Mouse (Mus musculus) spleen, postnatal 4 days (tissue): ENCODE data around the gene Kcp.

Experiments
- DNase-seq, 2 experiments: peaks; one replicate each; pipeline ENCODE4 v3.0.0; 2022; ENCODE audit warnings: low spot score in 2 of 2

Gene Kcp

GRCm38 (mm10) chr6:29523301-29524033 is 15.7 kb upstream of the Kcp start:
- DNase-seq, result no peak

- DNase-seq, result peak in 1 of 2 experiments; percentile 10
Observed at GRCm38 (mm10) chr6:29522626-29523300, 15.0 kb upstream of the Kcp start.

- peak; percentile 78 to 90 for DNase-seq
Observed at GRCm38 (mm10) chr6:29517139-29517538, 9.4 kb upstream of the Kcp start.

- peak in 1 of 2 experiments; percentile 15 for DNase-seq
Observed at GRCm38 (mm10) chr6:29513284-29513683, 5.5 kb upstream of the Kcp start.

- DNase-seq, result no peak
Observed at GRCm38 (mm10) chr6:29509086-29509485, 1.3 kb upstream of the Kcp start.

- DNase-seq, result no peak
Observed at GRCm38 (mm10) chr6:29506834-29507233, 918 bp downstream of the Kcp start.

GRCm38 (mm10) chr6:29505493-29505892 is 2.3 kb downstream of the Kcp start:
- DNase-seq, result no peak

- DNase-seq, result no peak
Observed at GRCm38 (mm10) chr6:29501599-29501998, 6.2 kb downstream of the Kcp start.

- DNase-seq, result no peak
Observed at GRCm38 (mm10) chr6:29500810-29501209, 6.9 kb downstream of the Kcp start.

- DNase-seq, result no peak
Observed at GRCm38 (mm10) chr6:29500177-29500576, 7.6 kb downstream of the Kcp start.

GRCm38 (mm10) chr6:29497791-29498190 is 10.0 kb downstream of the Kcp start:
- no peak for DNase-seq

- no peak for DNase-seq
Observed at GRCm38 (mm10) chr6:29496270-29496669, 11.5 kb downstream of the Kcp start.

- no peak for DNase-seq
Observed at GRCm38 (mm10) chr6:29494101-29494500, 13.7 kb downstream of the Kcp start.

- DNase-seq, result no peak
Observed at GRCm38 (mm10) chr6:29485951-29486350, 21.8 kb downstream of the Kcp start.

GRCm38 (mm10) chr6:29484716-29485559 is 22.8 kb downstream of the Kcp start:
- peak; percentile 66 to 88 for DNase-seq

- no peak for DNase-seq
Observed at GRCm38 (mm10) chr6:29482691-29483090, 25.1 kb downstream of the Kcp start.

- no peak for DNase-seq
Observed at GRCm38 (mm10) chr6:29474736-29475135, 33.0 kb downstream of the Kcp start.

- DNase-seq, result peak; percentile 76 to 85
Observed at GRCm38 (mm10) chr6:29473941-29474691, 33.6 kb downstream of the Kcp start.

GRCm38 (mm10) chr6:29471137-29471536 is 36.6 kb downstream of the Kcp start, which contains the start of gene Atp6v1fnb:
Atp6v1fnb (plus strand) TSS chr6:29471437.
- DNase-seq, result no peak

GRCm38 (mm10) chr6:29468851-29469250 is 38.9 kb downstream of the Kcp start:
- DNase-seq, result no peak

- peak; percentile 92 to 96 for DNase-seq
Observed at GRCm38 (mm10) chr6:29467583-29468354, 40.0 kb downstream of the Kcp start, which contains the start of gene Atp6v1f. Atp6v1f (plus strand) TSS chr6:29467718.
